ENCODE assay signal across 8 mouse cellular contexts in genomic region chr12:108436029-108436923, GRCm38 (mm10).
DNase-seq lines count a peak whose midpoint lies in the region; ATAC-seq and TF ChIP-seq lines count a peak whose summit lies in the region.

No protein-coding gene starts in this region.

- TF ChIP-seq POLR2A in cortical plate, adult 2 months (IDR thresholded peaks at IDR 0.05; ENCODE audit: extremely low read depth, insufficient read depth, low read length) = no peak
- TF ChIP-seq POLR2A in small intestine, adult 2 months (IDR thresholded peaks at IDR 0.05; ENCODE audit: low read depth, low read length) = no peak

- no peaks in the 10 kb centered on the region for H3K9me3 ChIP-seq in heart, embryonic 11.5 days (replicated peaks; ENCODE audit: control insufficient read depth, low read length)
- H3K9me3 ChIP-seq in limb, embryonic 15.5 days = no peaks in the 10 kb centered on the region

- H3K27me3 ChIP-seq in heart, embryonic 11.5 days (ENCODE audit: control insufficient read depth, insufficient read depth, low read length) = no peaks in the 10 kb centered on the region
- H3K27me3 ChIP-seq in limb, embryonic 15.5 days = no peaks in the 10 kb centered on the region
- no peaks in the 10 kb centered on the region for H3K27me3 ChIP-seq in small intestine, adult 2 months (ENCODE audit: control insufficient read depth, insufficient read depth, low read length)

- no peaks in the 10 kb centered on the region for H3K36me3 ChIP-seq in heart, embryonic 11.5 days (ENCODE audit: control insufficient read depth, insufficient read depth, low read length)
- H3K36me3 ChIP-seq in limb, embryonic 15.5 days = no peaks in the 10 kb centered on the region
- H3K36me3 ChIP-seq in small intestine, adult 2 months (ENCODE audit: control insufficient read depth, insufficient read depth, low read length) = no peaks in the 10 kb centered on the region

- peak overlapping the region; percentile 94 for H3K27ac ChIP-seq in cortical plate, adult 2 months (ENCODE audit: insufficient read depth, low read length)
- H3K27ac ChIP-seq in heart, embryonic 11.5 days (ENCODE audit: low read depth, low read length) = peak overlapping the region; percentile 13; the same call in 1 of the 2 replicates
- H3K27ac ChIP-seq in limb, embryonic 15.5 days = peak overlapping the region; percentile 77
- peak overlapping the region; percentile 83 for H3K27ac ChIP-seq in small intestine, adult 2 months (ENCODE audit: insufficient read depth, low read depth, low read length)

- 53% methylated on average over 24 of the region's 24 CpGs for WGBS in heart, embryonic 11.5 days (ENCODE audit: insufficient replicate concordance)
- 59% methylated on average over 24 of the region's 24 CpGs for WGBS in limb, embryonic 15.5 days
- 62% methylated on average over 24 of the region's 24 CpGs for WGBS in small intestine, adult 2 months

- no peak for TF ChIP-seq CTCF in cortical plate, adult 2 months (IDR thresholded peaks at IDR 0.05; ENCODE audit: extremely low read depth, insufficient read depth, low read length)
- TF ChIP-seq CTCF in small intestine, adult 2 months (IDR thresholded peaks at IDR 0.05; ENCODE audit: extremely low read depth, insufficient read length, insufficient replicate concordance, low read depth, low read length) = no peak

- H3K9ac ChIP-seq in heart, embryonic 11.5 days (ENCODE audit: low read depth, low read length) = peak overlapping the region; percentile 43; the same call in 1 of the 2 replicates
- no peak overlapping the region; the same call in 1 of the 2 replicates for H3K9ac ChIP-seq in limb, embryonic 15.5 days

- H3K4me2 ChIP-seq in heart, embryonic 11.5 days = 0 out of 2 replicates have a peak overlapping the region, but pooled peaks have one; percentile 7
- H3K4me2 ChIP-seq in limb, embryonic 15.5 days = no peak overlapping the region

- peaks cover 28% of the 10 kb centered on the region for H3K4me1 ChIP-seq in cortical plate, adult 2 months (ENCODE audit: control insufficient read depth, insufficient read depth, low read length)
- peaks cover 27% of the 10 kb centered on the region for H3K4me1 ChIP-seq in heart, embryonic 11.5 days (ENCODE audit: control insufficient read depth, insufficient read depth, low read length)
- H3K4me1 ChIP-seq in limb, embryonic 15.5 days = peaks cover 30% of the 10 kb centered on the region
- H3K4me1 ChIP-seq in small intestine, adult 2 months (ENCODE audit: control insufficient read depth, insufficient read depth, insufficient read length, low read length) = no peaks in the 10 kb centered on the region; the same call in 1 of the 2 replicates

- DNase-seq in kidney, postnatal 10 days = peak; percentile 58
- no peak for DNase-seq in kidney, adult 8-10 months

- no peak for ATAC-seq in heart, embryonic 11.5 days (replicated peaks; ENCODE audit: insufficient number of reproducible peaks, low FRiP score, low TSS enrichment)
- ATAC-seq in limb, embryonic 15.5 days (ENCODE audit: insufficient number of reproducible peaks, low FRiP score, low TSS enrichment, low read depth) = no peak
- no peak for ATAC-seq in erythroblast, adult 5-6 weeks (replicated peaks; ENCODE audit: low FRiP score, poor library complexity, severe bottlenecking)
- no peak for ATAC-seq in erythroid progenitor cell, adult 5-6 weeks (replicated peaks; ENCODE audit: low FRiP score, poor library complexity, severe bottlenecking)

- H3K4me3 ChIP-seq in cortical plate, adult 2 months (ENCODE audit: insufficient read depth, low read length) = no peak overlapping the region
- H3K4me3 ChIP-seq in heart, embryonic 11.5 days (ENCODE audit: low read depth, low read length) = no peak overlapping the region
- H3K4me3 ChIP-seq in limb, embryonic 15.5 days = no peak overlapping the region
- H3K4me3 ChIP-seq in small intestine, adult 2 months (ENCODE audit: low read depth, low read length) = no peak overlapping the region

Comparison
In these comparisons a context has a peak if more than half of its experiments do, and no peak if none do; other contexts are left out.
1. H3K27ac ChIP-seq: peak in every context shown above with its lines; median percentile 94 in cortical plate, adult 2 months; 83 in small intestine, adult 2 months; 77 in limb, embryonic 15.5 days; 13 in heart, embryonic 11.5 days.